Mouse (Mus musculus) bone marrow, adult 2 months (tissue): ENCODE measurements around the gene Dlgap1.

Experiments
- CTCF ChIP-seq: fragments of 200-500 bp; IDR thresholded peaks from 2 replicates; pipeline ENCODE4 v1.5.1; 2011; ENCODE audit warnings: low read length, control low read depth; ENCODE audit not compliant: control insufficient read depth, insufficient read depth
- POLR2A ChIP-seq: fragments of 200-500 bp; IDR thresholded peaks from 2 replicates; pipeline ENCODE4 v1.6.1; 2011; ENCODE audit warnings: low read depth, mild to moderate bottlenecking, control low read depth, low read length, borderline replicate concordance; ENCODE audit not compliant: control insufficient read depth

DNA sequence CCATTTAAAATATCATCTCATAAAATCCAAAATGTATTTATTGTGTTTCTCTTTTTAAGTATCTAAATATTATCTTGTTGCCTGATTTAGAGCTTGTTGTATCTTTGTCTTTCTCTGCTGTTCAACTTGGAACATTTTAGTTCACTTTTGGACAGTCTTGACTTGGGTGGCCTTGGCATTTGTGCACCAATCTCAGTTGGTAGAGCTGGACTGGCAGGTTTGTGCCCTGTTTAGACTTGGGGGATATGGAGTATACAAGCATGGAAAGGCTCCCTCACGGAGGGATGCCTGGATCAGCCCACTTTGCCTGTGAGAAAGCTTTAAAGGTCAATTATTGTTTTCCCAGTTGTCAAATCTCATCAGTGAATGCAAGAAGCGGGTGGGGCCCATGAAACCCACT lies 27.5 kb downstream of the Dlgap1 start:
- no peak for TF ChIP-seq CTCF
- TF ChIP-seq POLR2A = no peak
